ENCODE assay signal across 7 mouse cellular contexts in genomic region chr2:181032407-181032806, GRCm38 (mm10). TPM values are rescaled to one million over a fixed set of nuclear protein-coding genes. Genes with fewer than 3 reads are reported as not detected.
DNase-seq lines count a peak whose midpoint lies in the region; TF ChIP-seq lines count a peak whose summit lies in the region.

No protein-coding gene starts in this region.

- H3K27ac ChIP-seq in cortical plate, adult 2 months (ENCODE audit: insufficient read depth, low read length), result no peak overlapping the region

- peaks cover 2% of the 10 kb centered on the region for H3K4me1 ChIP-seq in cortical plate, adult 2 months (ENCODE audit: control insufficient read depth, insufficient read depth, low read length)

- peak; percentile 52 for TF ChIP-seq CTCF in cortical plate, adult 2 months (IDR thresholded peaks at IDR 0.05; ENCODE audit: extremely low read depth, insufficient read depth, low read length)

- peak; percentile 16 to 57 for DNase-seq in kidney, postnatal 25 days
- no peak for DNase-seq in kidney, adult 18-20 months
- DNase-seq in right cerebral cortex, postnatal 4 days, result peak; percentile 24
- DNase-seq in right cerebral cortex, adult 18-20 months, result no peak
- DNase-seq in retina, postnatal 1 day, result peak; percentile 80
- DNase-seq in B cell, adult 2 months, result no peak

- H3K4me3 ChIP-seq in cortical plate, adult 2 months (ENCODE audit: insufficient read depth, low read length), result no peak overlapping the region

- no peak for TF ChIP-seq POLR2A in cortical plate, adult 2 months (IDR thresholded peaks at IDR 0.05; ENCODE audit: extremely low read depth, insufficient read depth, low read length)

RNA-seq across cellular contexts. Expression of gene Chrna4, which starts 10.9 kb away (rescaled TPM):
- polyA plus RNA-seq in cortical plate, adult 2 months (2012; rRNA removed), result 17.6 and 17.7 TPM in 2 replicates

RNA-seq across cellular contexts. Expression of gene Col20a1, which starts 46.1 kb away (rescaled TPM):
- polyA plus RNA-seq in cortical plate, adult 2 months (2012; rRNA removed), result 2.8 and 3.1 TPM in 2 replicates

Comparison
In these comparisons a context has a peak if more than half of its experiments do, and no peak if none do; other contexts are left out.
1. DNase-seq: peak in kidney, postnatal 25 days (2 of 2), right cerebral cortex, postnatal 4 days (single experiment) and retina, postnatal 1 day (single experiment); none in kidney, adult 18-20 months (single experiment), right cerebral cortex, adult 18-20 months (single experiment) and B cell, adult 2 months (0 of 2).